Mouse (Mus musculus) natural killer cell, adult 2 months (primary cell): ENCODE results near the gene Opa1.

Source experiments
- DNase-seq, 2 experiments: peaks; one replicate each; pipeline ENCODE4 v3.0.0; 2022; ENCODE audit warnings: low spot score in 2 of 2

The Opa1 gene

GRCm38 (mm10) chr16:29579167-29579786 lies at the start of gene Opa1:
TSS of gene Opa1 (plus strand) at chr16:29579334.
- DNase-seq = peak; percentile 97

GRCm38 (mm10) chr16:29533641-29534040 lies 45.5 kb upstream of the Opa1 start:
- DNase-seq = no peak

- no peak for DNase-seq
These were observed 43.3 kb upstream of the Opa1 start for GRCm38 (mm10) chr16:29535866-29536265.

- DNase-seq = no peak
These were observed 42.5 kb upstream of the Opa1 start for GRCm38 (mm10) chr16:29536411-29537204.

GRCm38 (mm10) chr16:29539906-29540305 lies 39.2 kb upstream of the Opa1 start:
- no peak for DNase-seq

- no peak for DNase-seq
These were observed 37.9 kb upstream of the Opa1 start for GRCm38 (mm10) chr16:29541261-29541683.

- DNase-seq = no peak
These were observed 34.3 kb upstream of the Opa1 start, which contains the start of gene Atp13a4 for GRCm38 (mm10) chr16:29544829-29545228. TSS of gene Atp13a4 (minus strand) at chr16:29544864.

GRCm38 (mm10) chr16:29559667-29560066 lies 19.5 kb upstream of the Opa1 start:
- no peak for DNase-seq

- DNase-seq = no peak
These were observed 18.7 kb upstream of the Opa1 start for GRCm38 (mm10) chr16:29560454-29560853.

GRCm38 (mm10) chr16:29560869-29561268 lies 18.3 kb upstream of the Opa1 start:
- peak in 1 of 2 experiments; percentile 22 for DNase-seq

GRCm38 (mm10) chr16:29574013-29574412 lies 5.1 kb upstream of the Opa1 start:
- DNase-seq = no peak

- no peak for DNase-seq
These were observed 3.5 kb upstream of the Opa1 start for GRCm38 (mm10) chr16:29575620-29576019.

GRCm38 (mm10) chr16:29579787-29580176 lies 648 bp downstream of the Opa1 start:
- peak in 1 of 2 experiments; percentile 4 for DNase-seq

GRCm38 (mm10) chr16:29592171-29592570 lies 13.0 kb downstream of the Opa1 start:
- no peak for DNase-seq

- DNase-seq = no peak
These were observed 18.0 kb downstream of the Opa1 start for GRCm38 (mm10) chr16:29597122-29597521.

- DNase-seq = no peak
These were observed 26.4 kb downstream of the Opa1 start for GRCm38 (mm10) chr16:29605546-29605945.

GRCm38 (mm10) chr16:29607131-29607530 lies 28.0 kb downstream of the Opa1 start:
- no peak for DNase-seq

- no peak for DNase-seq
These were observed 35.6 kb downstream of the Opa1 start for GRCm38 (mm10) chr16:29614762-29615161.

- DNase-seq = no peak
These were observed 49.9 kb downstream of the Opa1 start for GRCm38 (mm10) chr16:29629053-29629452.

- no peak for DNase-seq
These were observed 56.6 kb downstream of the Opa1 start for GRCm38 (mm10) chr16:29635780-29636179.

- DNase-seq = no peak
These were observed 63.2 kb downstream of the Opa1 start for GRCm38 (mm10) chr16:29642376-29642775.

- DNase-seq = no peak
These were observed 65.7 kb downstream of the Opa1 start for GRCm38 (mm10) chr16:29644871-29645270.

- no peak for DNase-seq
These were observed 67.1 kb downstream of the Opa1 start for GRCm38 (mm10) chr16:29646202-29646601.
